Mouse (Mus musculus): ENCODE data around the gene Rtn4rl1. TPM values are rescaled to one million over a fixed set of nuclear protein-coding genes. Genes with fewer than 3 reads are reported as not detected.

Gene Rtn4rl1
- polyA plus RNA-seq, 1 experiment from 2014 or later = 1.1 TPM

GRCm38 (mm10) chr11:75251557-75252070 is 58.0 kb downstream of the Rtn4rl1 start:
- peaks cover 12% of the 10 kb centered on the region for H3K4me1 ChIP-seq (ENCODE audit: insufficient read depth)
- H3K9ac ChIP-seq = no peak overlapping the region
- whole genome bisulfite sequencing = 54% methylated on average over 7 of the region's 7 CpGs
- H3K4me2 ChIP-seq = no peak overlapping the region
- H3K9me3 ChIP-seq (ENCODE audit: low read depth, low read length) = no peaks in the 10 kb centered on the region
- H3K27me3 ChIP-seq (ENCODE audit: insufficient read depth, low read length) = no peaks in the 10 kb centered on the region
- TF ChIP-seq CTCF (IDR thresholded peaks at IDR 0.05; ENCODE audit: low read depth) = no peak
- ATAC-seq (ENCODE audit: insufficient read depth) (no peak), DNase-seq (no peak)
- H3K27ac ChIP-seq (ENCODE audit: low read depth) = no peak overlapping the region
- no peak overlapping the region for H3K4me3 ChIP-seq (ENCODE audit: low read depth, low read length)
- no peaks in the 10 kb centered on the region for H3K36me3 ChIP-seq (ENCODE audit: insufficient read depth)

GRCm38 (mm10) chr11:75254252-75254912 is 60.8 kb downstream of the Rtn4rl1 start:
- DNase-seq = peak; percentile 35
- Histone ChIP-seq H3K4me3 (ENCODE audit: low read depth, low read length) (no peak overlapping the region), H3K9me3 (ENCODE audit: low read depth, low read length) (no peaks in the 10 kb centered on the region), H3K27me3 (ENCODE audit: insufficient read depth, low read length) (no peaks in the 10 kb centered on the region), H3K27ac (ENCODE audit: low read depth) (no peak overlapping the region), H3K9ac (no peak overlapping the region; the same call in 1 of the 2 replicates), H3K36me3 (ENCODE audit: insufficient read depth) (no peaks in the 10 kb centered on the region), H3K4me1 (ENCODE audit: insufficient read depth) (peaks cover 12% of the 10 kb centered on the region), H3K4me2 (no peak overlapping the region)
- 46% methylated on average over 13 of the region's 13 CpGs for WGBS
- ATAC-seq (ENCODE audit: insufficient read depth) = no peak
- no peak for TF ChIP-seq CTCF (IDR thresholded peaks at IDR 0.05; ENCODE audit: low read depth)

GRCm38 (mm10) chr11:75255330-75255729 is 61.7 kb downstream of the Rtn4rl1 start:
- H3K9ac ChIP-seq = no peak overlapping the region
- no peak overlapping the region for H3K4me2 ChIP-seq
- DNase-seq (no peak), ATAC-seq (ENCODE audit: insufficient read depth) (no peak)
- H3K4me1 ChIP-seq (ENCODE audit: insufficient read depth) = peaks cover 12% of the 10 kb centered on the region
- H3K27ac ChIP-seq (ENCODE audit: low read depth) = no peak overlapping the region
- no peaks in the 10 kb centered on the region for H3K9me3 ChIP-seq (ENCODE audit: low read depth, low read length)
- no peak for TF ChIP-seq CTCF (IDR thresholded peaks at IDR 0.05; ENCODE audit: low read depth)
- no peaks in the 10 kb centered on the region for H3K27me3 ChIP-seq (ENCODE audit: insufficient read depth, low read length)
- no peak overlapping the region for H3K4me3 ChIP-seq (ENCODE audit: low read depth, low read length)
- 54% methylated on average over 5 of the region's 5 CpGs for WGBS
- no peaks in the 10 kb centered on the region for H3K36me3 ChIP-seq (ENCODE audit: insufficient read depth)

- H3K4me3 ChIP-seq (ENCODE audit: low read depth, low read length) = no peak overlapping the region
- peaks cover 12% of the 10 kb centered on the region for H3K4me1 ChIP-seq (ENCODE audit: insufficient read depth)
- TF ChIP-seq CTCF (IDR thresholded peaks at IDR 0.05; ENCODE audit: low read depth) = no peak
- H3K9me3 ChIP-seq (ENCODE audit: low read depth, low read length) = no peaks in the 10 kb centered on the region
- no peak overlapping the region for H3K9ac ChIP-seq
- no peak for DNase-seq
- ATAC-seq (ENCODE audit: insufficient read depth) = no peak
- no peak overlapping the region for H3K27ac ChIP-seq (ENCODE audit: low read depth)
- H3K4me2 ChIP-seq = no peak overlapping the region
- no peaks in the 10 kb centered on the region for H3K27me3 ChIP-seq (ENCODE audit: insufficient read depth, low read length)
- WGBS = 67% methylated on average over 4 of the region's 4 CpGs
- no peaks in the 10 kb centered on the region for H3K36me3 ChIP-seq (ENCODE audit: insufficient read depth)
Measured at GRCm38 (mm10) chr11:75257056-75257648, 63.6 kb downstream of the Rtn4rl1 start.

- Histone ChIP-seq H3K27me3 (ENCODE audit: insufficient read depth, low read length) (no peaks in the 10 kb centered on the region), H3K27ac (ENCODE audit: low read depth) (no peak overlapping the region), H3K36me3 (ENCODE audit: insufficient read depth) (no peaks in the 10 kb centered on the region), H3K4me3 (ENCODE audit: low read depth, low read length) (no peak overlapping the region), H3K9me3 (ENCODE audit: low read depth, low read length) (no peaks in the 10 kb centered on the region), H3K4me2 (no peak overlapping the region), H3K9ac (no peak overlapping the region), H3K4me1 (ENCODE audit: insufficient read depth) (peaks cover 19% of the 10 kb centered on the region)
- no peak for TF ChIP-seq CTCF (IDR thresholded peaks at IDR 0.05; ENCODE audit: low read depth)
- 58% methylated on average over 6 of the region's 6 CpGs for WGBS
- DNase-seq = no peak
- ATAC-seq (ENCODE audit: insufficient read depth) = no peak
Measured at GRCm38 (mm10) chr11:75259416-75259815, 65.8 kb downstream of the Rtn4rl1 start.

- H3K36me3 ChIP-seq (ENCODE audit: insufficient read depth) = no peaks in the 10 kb centered on the region
- 59% methylated on average over 10 of the region's 10 CpGs for WGBS
- DNase-seq (no peak), ATAC-seq (ENCODE audit: insufficient read depth) (no peak; the same call in 1 of the 2 replicates)
- TF ChIP-seq CTCF (IDR thresholded peaks at IDR 0.05; ENCODE audit: low read depth) = no peak
- no peak overlapping the region for H3K4me2 ChIP-seq
- no peak overlapping the region for H3K9ac ChIP-seq
- no peaks in the 10 kb centered on the region for H3K9me3 ChIP-seq (ENCODE audit: low read depth, low read length)
- no peak overlapping the region; the same call in 1 of the 2 replicates for H3K27ac ChIP-seq (ENCODE audit: low read depth)
- peaks cover 12% of the 10 kb centered on the region for H3K4me1 ChIP-seq (ENCODE audit: insufficient read depth)
- H3K4me3 ChIP-seq (ENCODE audit: low read depth, low read length) = no peak overlapping the region
- H3K27me3 ChIP-seq (ENCODE audit: insufficient read depth, low read length) = no peaks in the 10 kb centered on the region
Measured at GRCm38 (mm10) chr11:75259996-75260561, 66.5 kb downstream of the Rtn4rl1 start.

- no peak overlapping the region for H3K4me3 ChIP-seq (ENCODE audit: low read depth, low read length)
- H3K27me3 ChIP-seq (ENCODE audit: insufficient read depth, low read length) = no peaks in the 10 kb centered on the region
- H3K36me3 ChIP-seq (ENCODE audit: insufficient read depth) = no peaks in the 10 kb centered on the region
- WGBS = 85% methylated on average over 2 of the region's 2 CpGs
- no peak for ATAC-seq (ENCODE audit: insufficient read depth)
- H3K4me2 ChIP-seq = no peak overlapping the region
- H3K9ac ChIP-seq = no peak overlapping the region
- peaks cover 10% of the 10 kb centered on the region for H3K4me1 ChIP-seq (ENCODE audit: insufficient read depth)
- no peak for TF ChIP-seq CTCF (IDR thresholded peaks at IDR 0.05; ENCODE audit: low read depth)
- no peak for DNase-seq
- H3K9me3 ChIP-seq (ENCODE audit: low read depth, low read length) = no peaks in the 10 kb centered on the region
- H3K27ac ChIP-seq (ENCODE audit: low read depth) = no peak overlapping the region
Measured at GRCm38 (mm10) chr11:75261016-75261415, 67.4 kb downstream of the Rtn4rl1 start.
